Mouse (Mus musculus) embryonic facial prominence, embryonic 11.5 days (tissue): ENCODE data around the gene Slc2a13. TPM values are rescaled to one million over a fixed set of nuclear protein-coding genes. Genes with fewer than 3 reads are reported as not detected.

Experiments used
- ATAC-seq: fragments of 200-750 bp; cut with Nextera tagmentation; replicated peaks from 2 replicates; pipeline ENCODE4 v1.8.0; 2017; ENCODE audit warnings: low read depth; ENCODE audit not compliant: insufficient number of reproducible peaks, low FRiP score, low TSS enrichment
- DNase-seq: peaks from one replicate; pipeline ENCODE4 v3.0.0-alpha.2; 2015; ENCODE audit warnings: low spot score
- H3K27ac ChIP-seq: fragments of 300-500 bp; sonication (generic); replicated peaks from 2 replicates; pipeline ENCODE4 v1.5.1; 2014; ENCODE audit warnings: mild to moderate bottlenecking, low read depth, low read length, control low read depth
- H3K27me3 ChIP-seq: fragments of 300-500 bp; sonication (generic); 2 replicates; pipeline ENCODE4 v1.6.1; 2014; ENCODE audit warnings: mild to moderate bottlenecking, low read length, moderate library complexity, mixed read lengths; ENCODE audit not compliant: control insufficient read depth, insufficient read depth
- H3K36me3 ChIP-seq: fragments of 300-500 bp; sonication (generic); replicated peaks from 2 replicates; pipeline ENCODE4 v1.6.1; 2014; ENCODE audit warnings: low read depth, mild to moderate bottlenecking, low read length, moderate library complexity, mixed read lengths; ENCODE audit not compliant: control insufficient read depth, insufficient read depth
- H3K4me1 ChIP-seq: fragments of 300-500 bp; sonication (generic); 2 replicates; pipeline ENCODE4 v1.6.1; 2014; ENCODE audit warnings: low read length, mixed read lengths; ENCODE audit not compliant: control insufficient read depth, insufficient read depth
- H3K4me2 ChIP-seq: fragments of 300-500 bp; sonication (generic); 2 replicates; pipeline ENCODE4 v1.6.1; 2014; ENCODE audit warnings: low read depth, mild to moderate bottlenecking, control low read depth, low read length, moderate library complexity
- H3K4me3 ChIP-seq: fragments of 300-500 bp; sonication (generic); 2 replicates; pipeline ENCODE4 v1.5.1; 2014; ENCODE audit warnings: low read depth, low read length, control low read depth
- H3K9ac ChIP-seq: fragments of 300-500 bp; sonication (generic); replicated peaks from 2 replicates; pipeline ENCODE4 v1.6.1; 2014; ENCODE audit warnings: mild to moderate bottlenecking, control low read depth, low read length
- H3K9me3 ChIP-seq: fragments of 300-500 bp; sonication (generic); replicated peaks from 2 replicates; pipeline ENCODE4 v1.6.1; 2016; ENCODE audit warnings: mild to moderate bottlenecking, low read length, inconsistent platforms, mixed read lengths; ENCODE audit not compliant: control insufficient read depth
- WGBS: fragments of 180-500 bp; shearing (Covaris S2); extraction: QIAGEN DNeasy Blood & Tissue Kit; methylation state at CpG from one replicate; pipeline ENCODE4 v1.1.7; 2014; 5-methylcytosine and 5-hydroxymethylcytosine counted together
- polyA plus RNA-seq: library from polyadenylated mRNA; unstranded; fragments of >200 nt; fragmentation: Nextera tagmentation; extraction: Ambion mirVana; gene quantifications from 2 replicates; pipeline ENCODE4 v1.2.1, GENCODE M21; 2014

Slc2a13 gene
- polyA plus RNA-seq, 1 experiment from 2014 or later, result 2.0 TPM

DNA sequence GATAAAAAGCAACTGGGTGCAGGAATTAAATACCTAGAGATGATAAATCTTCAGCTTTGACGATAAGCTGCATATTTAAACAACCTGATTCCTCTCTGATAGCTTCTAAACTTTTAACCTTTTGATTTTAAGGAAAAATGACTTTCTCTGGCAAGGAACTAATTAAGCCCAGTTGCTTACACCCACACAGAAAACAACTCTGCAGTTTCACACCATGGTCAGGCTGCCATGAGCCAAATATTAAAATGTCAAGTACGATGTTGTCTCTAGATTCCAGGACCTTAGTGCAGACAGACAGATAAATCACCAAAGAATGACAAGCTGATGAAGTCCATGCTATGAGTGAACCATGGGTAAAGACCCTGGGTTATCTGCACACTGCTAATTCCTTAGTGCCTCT, 115.9 kb downstream of the Slc2a13 start:
- H3K4me3 ChIP-seq, result no peak overlapping the region
- no peak overlapping the region for H3K9ac ChIP-seq
- WGBS, result 92% methylated on average over 2 of the region's 2 CpGs
- DNase-seq (no peak), ATAC-seq (no peak)
- H3K27ac ChIP-seq, result no peak overlapping the region
- no peak overlapping the region for H3K4me2 ChIP-seq
- no peaks in the 10 kb centered on the region for H3K4me1 ChIP-seq
- H3K36me3 ChIP-seq, result no peaks in the 10 kb centered on the region
- H3K27me3 ChIP-seq, result no peaks in the 10 kb centered on the region
- H3K9me3 ChIP-seq, result no peaks in the 10 kb centered on the region

DNA sequence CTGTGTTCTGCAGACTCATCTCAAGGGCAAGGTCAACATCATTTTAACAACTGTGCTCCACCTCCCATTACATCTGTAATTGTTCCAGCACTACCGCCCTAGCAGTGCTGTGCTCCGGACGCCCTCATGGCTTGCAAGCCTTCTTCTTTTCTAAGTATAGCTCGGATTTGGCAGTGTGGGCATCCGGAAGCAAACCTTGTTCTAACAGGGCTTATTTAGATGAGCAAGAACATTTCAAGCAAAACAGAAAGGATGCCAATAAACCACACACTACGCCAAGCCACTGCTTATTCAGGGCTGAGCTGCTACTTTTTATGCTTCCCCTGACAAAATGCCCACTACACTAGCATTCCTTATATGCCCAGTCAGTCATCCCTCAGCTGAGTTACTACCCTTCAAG, 127.7 kb downstream of the Slc2a13 start:
- Histone ChIP-seq H3K36me3 (no peaks in the 10 kb centered on the region), H3K27ac (no peak overlapping the region), H3K9me3 (no peaks in the 10 kb centered on the region), H3K4me3 (no peak overlapping the region), H3K4me2 (no peak overlapping the region), H3K9ac (no peak overlapping the region), H3K4me1 (no peaks in the 10 kb centered on the region), H3K27me3 (no peaks in the 10 kb centered on the region)
- ATAC-seq (no peak), DNase-seq (no peak)
- 86% methylated on average over 6 of the region's 6 CpGs for WGBS

DNA sequence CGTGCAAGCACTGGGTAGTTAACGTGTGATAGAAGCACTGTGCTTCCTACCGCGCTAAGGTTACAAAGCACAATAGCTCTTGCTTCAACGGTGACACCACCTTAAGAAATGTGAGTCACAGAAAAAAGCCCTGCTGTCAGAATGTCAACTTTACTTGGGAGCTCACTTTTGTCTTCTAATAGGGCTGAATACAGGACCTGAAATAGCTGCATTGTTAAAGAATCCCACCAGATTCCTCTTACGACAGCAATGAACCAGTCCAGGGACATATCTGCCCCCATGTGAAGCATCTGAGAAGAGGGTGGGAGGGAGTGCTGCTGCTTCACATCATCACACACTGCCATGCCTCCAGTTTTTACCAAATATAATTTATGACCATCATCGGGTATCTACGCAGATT, 129.6 kb downstream of the Slc2a13 start:
- H3K4me1 ChIP-seq, result no peaks in the 10 kb centered on the region
- no peak overlapping the region for H3K4me3 ChIP-seq
- 84% methylated on average over 8 of the region's 8 CpGs for WGBS
- no peaks in the 10 kb centered on the region for H3K27me3 ChIP-seq
- no peak for DNase-seq
- H3K4me2 ChIP-seq, result no peak overlapping the region
- no peaks in the 10 kb centered on the region for H3K36me3 ChIP-seq
- no peak overlapping the region for H3K9ac ChIP-seq
- no peak for ATAC-seq
- H3K9me3 ChIP-seq, result no peaks in the 10 kb centered on the region
- H3K27ac ChIP-seq, result no peak overlapping the region

DNA sequence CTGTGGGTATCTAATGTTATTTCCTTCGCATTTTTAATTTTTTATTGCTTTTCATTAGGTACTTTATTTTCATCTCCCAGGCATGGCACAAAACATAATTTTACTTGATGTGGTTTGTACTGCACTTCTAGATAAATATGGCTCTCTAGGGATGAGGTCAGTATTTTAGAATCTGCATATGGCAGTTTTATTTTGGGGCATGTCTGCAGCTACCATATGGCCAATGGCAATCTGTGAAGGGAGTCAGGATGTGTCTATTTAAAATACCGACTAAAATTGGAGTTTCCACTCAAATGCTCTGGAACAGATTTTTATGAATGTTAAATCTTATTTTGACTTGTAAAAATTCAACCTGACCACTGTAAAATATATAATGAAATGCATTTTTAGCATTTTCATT, 133.2 kb downstream of the Slc2a13 start:
- no peak overlapping the region for H3K27ac ChIP-seq
- H3K4me3 ChIP-seq, result no peak overlapping the region
- DNase-seq, result no peak
- no peaks in the 10 kb centered on the region for H3K27me3 ChIP-seq
- no peak overlapping the region for H3K9ac ChIP-seq
- H3K36me3 ChIP-seq, result no peaks in the 10 kb centered on the region
- H3K4me2 ChIP-seq, result no peak overlapping the region
- no peak for ATAC-seq
- 89% methylated on average over 2 of the region's 2 CpGs for WGBS
- H3K9me3 ChIP-seq, result no peaks in the 10 kb centered on the region
- H3K4me1 ChIP-seq, result no peaks in the 10 kb centered on the region

DNA sequence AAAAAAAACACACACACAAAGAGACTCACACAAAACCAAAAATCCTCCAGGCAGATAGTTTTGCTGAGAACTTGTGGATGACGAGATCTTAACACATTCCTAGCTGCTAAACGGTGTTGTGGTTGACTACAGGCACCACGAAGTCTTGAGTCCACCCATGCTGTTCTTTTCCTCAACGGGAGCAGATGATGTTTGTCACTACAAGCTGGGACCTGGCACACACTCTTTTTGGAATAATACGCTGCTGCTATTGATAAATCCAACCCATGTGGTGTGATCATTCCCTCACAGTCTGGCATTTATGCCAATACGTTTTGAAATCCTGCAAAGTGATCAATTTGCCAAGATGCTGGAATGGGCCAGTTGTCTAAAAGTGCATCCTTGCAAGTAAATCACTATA, 147.6 kb downstream of the Slc2a13 start:
- Histone ChIP-seq H3K27me3 (no peaks in the 10 kb centered on the region), H3K9ac (no peak overlapping the region), H3K4me2 (no peak overlapping the region), H3K4me1 (no peaks in the 10 kb centered on the region), H3K9me3 (no peaks in the 10 kb centered on the region), H3K27ac (no peak overlapping the region), H3K36me3 (no peaks in the 10 kb centered on the region), H3K4me3 (no peak overlapping the region)
- ATAC-seq (no peak), DNase-seq (no peak)
- WGBS, result 88% methylated on average over 6 of the region's 6 CpGs

DNA sequence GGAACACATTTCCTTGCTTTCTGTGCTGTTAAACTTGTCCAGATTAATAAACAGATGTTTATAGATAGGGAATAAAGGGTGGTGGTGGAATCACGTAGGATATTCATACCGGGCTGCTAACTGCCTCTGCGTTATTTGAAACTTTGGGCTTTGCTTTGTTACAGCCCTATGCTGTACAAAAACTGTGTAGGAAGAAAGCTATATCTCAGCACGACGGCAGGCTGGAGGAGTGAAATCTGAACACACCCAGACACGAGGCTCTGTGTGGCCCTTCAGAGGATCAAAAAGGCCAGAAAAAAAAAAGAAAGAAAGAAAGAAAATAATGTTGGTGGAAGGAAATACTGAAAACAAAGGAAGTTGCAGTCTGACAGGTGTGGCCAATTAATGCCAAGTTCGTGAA, 166.1 kb downstream of the Slc2a13 start:
- H3K4me3 ChIP-seq, result no peak overlapping the region
- no peak overlapping the region for H3K27ac ChIP-seq
- ATAC-seq (no peak), DNase-seq (no peak)
- no peaks in the 10 kb centered on the region for H3K9me3 ChIP-seq
- H3K9ac ChIP-seq, result no peak overlapping the region
- 65% methylated on average over 7 of the region's 7 CpGs for WGBS
- no peak overlapping the region for H3K4me2 ChIP-seq
- no peaks in the 10 kb centered on the region for H3K36me3 ChIP-seq
- H3K27me3 ChIP-seq, result no peaks in the 10 kb centered on the region
- H3K4me1 ChIP-seq, result no peaks in the 10 kb centered on the region

DNA sequence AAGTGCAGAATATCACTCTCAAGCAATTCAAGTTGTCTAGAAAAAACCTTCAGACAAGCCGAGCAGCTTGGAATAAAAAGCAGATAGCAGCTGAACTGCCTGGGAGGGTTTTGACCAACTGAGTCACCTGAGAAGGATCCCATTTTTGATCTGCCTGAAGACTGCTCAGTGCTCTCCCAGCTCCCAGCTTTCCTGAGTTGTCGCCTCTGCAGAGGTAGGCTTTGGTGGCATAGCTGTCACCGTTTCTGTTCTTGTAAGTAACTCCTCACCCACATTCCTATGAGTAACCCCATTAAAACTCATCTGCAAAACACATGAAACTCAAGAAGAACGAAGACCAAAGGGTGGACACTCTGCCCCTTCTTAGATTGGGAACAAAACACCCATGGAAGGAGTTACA, 177.9 kb downstream of the Slc2a13 start:
- no peaks in the 10 kb centered on the region for H3K27me3 ChIP-seq
- ATAC-seq (no peak), DNase-seq (no peak)
- no peak overlapping the region for H3K9ac ChIP-seq
- no peak overlapping the region for H3K4me2 ChIP-seq
- H3K9me3 ChIP-seq, result no peaks in the 10 kb centered on the region
- 89% methylated on average over 4 of the region's 4 CpGs for WGBS
- H3K4me1 ChIP-seq, result no peaks in the 10 kb centered on the region
- H3K27ac ChIP-seq, result no peak overlapping the region
- no peak overlapping the region for H3K4me3 ChIP-seq
- H3K36me3 ChIP-seq, result no peaks in the 10 kb centered on the region

DNA sequence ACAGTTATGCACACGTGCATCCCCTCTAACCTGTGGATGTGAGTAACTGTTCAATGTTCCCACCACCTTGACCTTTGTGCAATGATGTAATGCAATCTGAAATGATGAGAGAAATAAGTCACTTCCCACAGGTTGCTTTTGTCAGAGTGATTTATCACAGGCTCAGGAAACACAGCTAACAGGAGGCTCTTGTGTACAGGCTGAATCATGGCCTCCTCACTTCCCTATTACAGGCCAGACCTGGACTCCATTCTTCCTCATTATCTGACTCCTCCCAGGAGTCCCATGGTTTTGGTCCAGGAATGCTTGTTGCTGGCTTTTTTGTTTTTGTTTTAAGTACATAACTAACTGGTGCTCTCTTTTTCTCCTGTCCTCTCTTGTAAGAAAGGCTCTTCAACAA, 189.4 kb downstream of the Slc2a13 start:
- no peak for DNase-seq
- H3K9ac ChIP-seq, result no peak overlapping the region
- no peaks in the 10 kb centered on the region for H3K9me3 ChIP-seq
- WGBS, result 86% methylated on average over 1 of the region's 1 CpGs
- H3K36me3 ChIP-seq, result no peaks in the 10 kb centered on the region
- no peak overlapping the region for H3K4me2 ChIP-seq
- H3K4me1 ChIP-seq, result no peaks in the 10 kb centered on the region
- no peak overlapping the region for H3K27ac ChIP-seq
- ATAC-seq, result no peak
- H3K4me3 ChIP-seq, result no peak overlapping the region
- no peaks in the 10 kb centered on the region for H3K27me3 ChIP-seq

DNA sequence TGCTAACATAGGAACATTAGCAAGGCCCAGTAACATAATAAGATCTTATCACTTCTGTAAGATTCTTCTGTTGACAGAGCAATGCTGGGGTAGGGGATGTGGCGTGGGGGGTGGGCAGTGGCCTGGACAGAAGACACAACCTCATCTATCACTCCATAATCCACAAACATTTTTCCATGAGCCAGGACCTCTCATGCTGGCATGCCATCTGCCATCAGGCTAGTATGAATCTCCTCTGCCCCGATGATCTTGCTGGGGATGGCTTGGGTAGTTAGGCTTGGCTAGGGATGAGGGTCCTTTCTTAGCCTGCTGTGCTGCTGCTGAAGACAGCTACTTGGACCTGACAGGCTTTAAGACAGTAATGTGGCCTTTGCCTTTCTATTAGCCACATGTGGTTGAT, 190.5 kb downstream of the Slc2a13 start:
- Histone ChIP-seq H3K4me3 (no peak overlapping the region), H3K36me3 (no peaks in the 10 kb centered on the region), H3K4me2 (no peak overlapping the region), H3K27ac (no peak overlapping the region), H3K27me3 (no peaks in the 10 kb centered on the region), H3K4me1 (no peaks in the 10 kb centered on the region), H3K9ac (no peak overlapping the region), H3K9me3 (no peaks in the 10 kb centered on the region)
- ATAC-seq (no peak), DNase-seq (no peak)
- WGBS, result 91% methylated on average over 2 of the region's 2 CpGs
